Mouse (Mus musculus): ENCODE data around the gene Slc38a4. TPM values are rescaled to one million over a fixed set of nuclear protein-coding genes. Genes with fewer than 3 reads are reported as not detected.

Gene Slc38a4
- polyA plus RNA-seq, 1 experiment: 0.35 TPM

GRCm38 (mm10) chr15:97002752-97003151, 53.0 kb downstream of the Slc38a4 start:
- Histone ChIP-seq H3K4me3 (ENCODE audit: control insufficient read depth, low read depth, low read length) (peak overlapping the region; percentile 31), H3K4me1 (ENCODE audit: control insufficient read depth, insufficient read depth, low read length) (no peaks in the 10 kb centered on the region), H3K36me3 (ENCODE audit: control insufficient read depth, insufficient read depth, low read length) (no peaks in the 10 kb centered on the region), H3K27ac (ENCODE audit: control insufficient read depth, insufficient read depth, low read depth, low read length) (no peak overlapping the region), H3K27me3 (ENCODE audit: control insufficient read depth, insufficient read depth, low read length) (no peaks in the 10 kb centered on the region)
- TF ChIP-seq POLR2A (IDR thresholded peaks at IDR 0.05; ENCODE audit: control insufficient read depth, low read depth, low read length): no peak
- TF ChIP-seq CTCF (IDR thresholded peaks at IDR 0.05; ENCODE audit: control insufficient read depth, insufficient read depth, insufficient replicate concordance, low read depth, low read length): no peak

GRCm38 (mm10) chr15:97001886-97002285, 53.9 kb downstream of the Slc38a4 start:
- Histone ChIP-seq H3K27ac (ENCODE audit: control insufficient read depth, insufficient read depth, low read depth, low read length) (no peak overlapping the region), H3K27me3 (ENCODE audit: control insufficient read depth, insufficient read depth, low read length) (no peaks in the 10 kb centered on the region), H3K36me3 (ENCODE audit: control insufficient read depth, insufficient read depth, low read length) (no peaks in the 10 kb centered on the region), H3K4me1 (ENCODE audit: control insufficient read depth, insufficient read depth, low read length) (no peaks in the 10 kb centered on the region), H3K4me3 (ENCODE audit: control insufficient read depth, low read depth, low read length) (no peak overlapping the region)
- TF ChIP-seq POLR2A (IDR thresholded peaks at IDR 0.05; ENCODE audit: control insufficient read depth, low read depth, low read length): no peak
- no peak for TF ChIP-seq CTCF (IDR thresholded peaks at IDR 0.05; ENCODE audit: control insufficient read depth, insufficient read depth, insufficient replicate concordance, low read depth, low read length)

GRCm38 (mm10) chr15:97001416-97001815, 54.3 kb downstream of the Slc38a4 start:
- no peaks in the 10 kb centered on the region for H3K27me3 ChIP-seq (ENCODE audit: control insufficient read depth, insufficient read depth, low read length)
- H3K4me3 ChIP-seq (ENCODE audit: control insufficient read depth, low read depth, low read length): no peak overlapping the region
- TF ChIP-seq POLR2A (IDR thresholded peaks at IDR 0.05; ENCODE audit: control insufficient read depth, low read depth, low read length) (no peak), CTCF (IDR thresholded peaks at IDR 0.05; ENCODE audit: control insufficient read depth, insufficient read depth, insufficient replicate concordance, low read depth, low read length) (no peak)
- no peaks in the 10 kb centered on the region for H3K36me3 ChIP-seq (ENCODE audit: control insufficient read depth, insufficient read depth, low read length)
- no peak overlapping the region for H3K27ac ChIP-seq (ENCODE audit: control insufficient read depth, insufficient read depth, low read depth, low read length)
- no peaks in the 10 kb centered on the region for H3K4me1 ChIP-seq (ENCODE audit: control insufficient read depth, insufficient read depth, low read length)

- no peaks in the 10 kb centered on the region for H3K27me3 ChIP-seq (ENCODE audit: control insufficient read depth, insufficient read depth, low read length)
- TF ChIP-seq POLR2A (IDR thresholded peaks at IDR 0.05; ENCODE audit: control insufficient read depth, low read depth, low read length) (no peak), CTCF (IDR thresholded peaks at IDR 0.05; ENCODE audit: control insufficient read depth, insufficient read depth, insufficient replicate concordance, low read depth, low read length) (no peak)
- H3K27ac ChIP-seq (ENCODE audit: control insufficient read depth, insufficient read depth, low read depth, low read length): no peak overlapping the region
- H3K36me3 ChIP-seq (ENCODE audit: control insufficient read depth, insufficient read depth, low read length): no peaks in the 10 kb centered on the region
- H3K4me1 ChIP-seq (ENCODE audit: control insufficient read depth, insufficient read depth, low read length): no peaks in the 10 kb centered on the region
- H3K4me3 ChIP-seq (ENCODE audit: control insufficient read depth, low read depth, low read length): no peak overlapping the region
These were observed 55.2 kb downstream of the Slc38a4 start for GRCm38 (mm10) chr15:97000319-97001251.

GRCm38 (mm10) chr15:96999401-96999800, 56.4 kb downstream of the Slc38a4 start:
- no peaks in the 10 kb centered on the region for H3K27me3 ChIP-seq (ENCODE audit: control insufficient read depth, insufficient read depth, low read length)
- H3K36me3 ChIP-seq (ENCODE audit: control insufficient read depth, insufficient read depth, low read length): no peaks in the 10 kb centered on the region
- H3K27ac ChIP-seq (ENCODE audit: control insufficient read depth, insufficient read depth, low read depth, low read length): no peak overlapping the region
- H3K4me1 ChIP-seq (ENCODE audit: control insufficient read depth, insufficient read depth, low read length): no peaks in the 10 kb centered on the region
- 0 out of 2 replicates have a peak overlapping the region, but pooled peaks have one; percentile 0 for H3K4me3 ChIP-seq (ENCODE audit: control insufficient read depth, low read depth, low read length)
- TF ChIP-seq CTCF (IDR thresholded peaks at IDR 0.05; ENCODE audit: control insufficient read depth, insufficient read depth, insufficient replicate concordance, low read depth, low read length) (no peak), POLR2A (IDR thresholded peaks at IDR 0.05; ENCODE audit: control insufficient read depth, low read depth, low read length) (no peak)

- TF ChIP-seq CTCF (IDR thresholded peaks at IDR 0.05; ENCODE audit: control insufficient read depth, insufficient read depth, insufficient replicate concordance, low read depth, low read length) (no peak), POLR2A (IDR thresholded peaks at IDR 0.05; ENCODE audit: control insufficient read depth, low read depth, low read length) (no peak)
- Histone ChIP-seq H3K27ac (ENCODE audit: control insufficient read depth, insufficient read depth, low read depth, low read length) (no peak overlapping the region), H3K27me3 (ENCODE audit: control insufficient read depth, insufficient read depth, low read length) (no peaks in the 10 kb centered on the region), H3K36me3 (ENCODE audit: control insufficient read depth, insufficient read depth, low read length) (no peaks in the 10 kb centered on the region), H3K4me1 (ENCODE audit: control insufficient read depth, insufficient read depth, low read length) (no peaks in the 10 kb centered on the region), H3K4me3 (ENCODE audit: control insufficient read depth, low read depth, low read length) (no peak overlapping the region)
These were observed 70.1 kb downstream of the Slc38a4 start for GRCm38 (mm10) chr15:96985618-96986017.

- no peak for TF ChIP-seq CTCF (IDR thresholded peaks at IDR 0.05; ENCODE audit: control insufficient read depth, insufficient read depth, insufficient replicate concordance, low read depth, low read length)
- TF ChIP-seq POLR2A (IDR thresholded peaks at IDR 0.05; ENCODE audit: control insufficient read depth, low read depth, low read length): no peak
- Histone ChIP-seq H3K27ac (ENCODE audit: control insufficient read depth, insufficient read depth, low read depth, low read length) (no peak overlapping the region), H3K4me3 (ENCODE audit: control insufficient read depth, low read depth, low read length) (no peak overlapping the region), H3K4me1 (ENCODE audit: control insufficient read depth, insufficient read depth, low read length) (no peaks in the 10 kb centered on the region), H3K36me3 (ENCODE audit: control insufficient read depth, insufficient read depth, low read length) (no peaks in the 10 kb centered on the region), H3K27me3 (ENCODE audit: control insufficient read depth, insufficient read depth, low read length) (no peaks in the 10 kb centered on the region)
These were observed 72.0 kb downstream of the Slc38a4 start for GRCm38 (mm10) chr15:96983581-96984330.
